Mouse (Mus musculus) kidney, postnatal 0 days (tissue): ENCODE data around the gene Olfr734. TPM values are rescaled to one million over a fixed set of nuclear protein-coding genes. Genes with fewer than 3 reads are reported as not detected.

Experiments used
- ATAC-seq: fragments of 200-750 bp; cut with Nextera tagmentation; replicated peaks from 2 replicates; pipeline ENCODE4 v1.8.0; 2017; ENCODE audit warnings: low read depth, moderate number of reproducible peaks, moderate TSS enrichment, moderate library complexity; ENCODE audit not compliant: low FRiP score
- DNase-seq: peaks from one replicate; pipeline ENCODE4 v3.0.0-alpha.2; 2016; ENCODE audit warnings: low spot score
- H3K27ac ChIP-seq: fragments of 300-500 bp; sonication (generic); 2 replicates; pipeline ENCODE4 v1.5.1; 2014; ENCODE audit warnings: mild to moderate bottlenecking
- H3K27me3 ChIP-seq: fragments of 300-500 bp; sonication (generic); 2 replicates; pipeline ENCODE4 v1.6.1; 2014; ENCODE audit warnings: low read length, mixed read lengths; ENCODE audit not compliant: insufficient read depth
- H3K36me3 ChIP-seq: fragments of 300-500 bp; sonication (generic); 2 replicates; pipeline ENCODE4 v1.6.1; 2014; ENCODE audit warnings: low read length, mixed read lengths; ENCODE audit not compliant: insufficient read depth
- H3K4me1 ChIP-seq: fragments of 300-500 bp; sonication (generic); replicated peaks from 2 replicates; pipeline ENCODE4 v1.6.1; 2014; ENCODE audit warnings: antibody characterized with exemption, low read length, mixed read lengths; ENCODE audit not compliant: insufficient read depth
- H3K4me2 ChIP-seq: fragments of 300-500 bp; sonication (generic); 2 replicates; pipeline ENCODE4 v1.6.1; 2014; ENCODE audit warnings: mild to moderate bottlenecking, low read length, moderate library complexity, mixed read lengths
- H3K4me3 ChIP-seq: fragments of 300-500 bp; sonication (generic); replicated peaks from 2 replicates; pipeline ENCODE4 v1.5.1; 2014; ENCODE audit warnings: low read depth, low read length
- H3K9ac ChIP-seq: fragments of 300-500 bp; sonication (generic); 2 replicates; pipeline ENCODE4 v1.6.1; 2014; ENCODE audit warnings: low read depth, low read length
- H3K9me3 ChIP-seq: fragments of 300-500 bp; sonication (generic); replicated peaks from 2 replicates; pipeline ENCODE4 v1.6.1; 2016; ENCODE audit warnings: low read length, inconsistent platforms, mixed read lengths
- CTCF ChIP-seq: IDR thresholded peaks from 2 replicates; pipeline ENCODE4 v1.5.1; 2016; ENCODE audit warnings: antibody characterized with exemption, low read depth, mild to moderate bottlenecking, moderate library complexity
- WGBS: fragments of 180-500 bp; shearing (Covaris S2); extraction: QIAGEN DNeasy Blood & Tissue Kit; methylation state at CpG from one replicate; pipeline ENCODE4 v1.1.7; 2014; 5-methylcytosine and 5-hydroxymethylcytosine counted together
- polyA plus RNA-seq: library from polyadenylated mRNA; unstranded; fragments of >200 nt; fragmentation: Nextera tagmentation; extraction: Ambion mirVana; gene quantifications from 2 replicates; pipeline ENCODE4 v1.2.1, GENCODE M21; 2015

The Olfr734 gene
- polyA plus RNA-seq, 1 experiment from 2014 or later = not detected

DNA sequence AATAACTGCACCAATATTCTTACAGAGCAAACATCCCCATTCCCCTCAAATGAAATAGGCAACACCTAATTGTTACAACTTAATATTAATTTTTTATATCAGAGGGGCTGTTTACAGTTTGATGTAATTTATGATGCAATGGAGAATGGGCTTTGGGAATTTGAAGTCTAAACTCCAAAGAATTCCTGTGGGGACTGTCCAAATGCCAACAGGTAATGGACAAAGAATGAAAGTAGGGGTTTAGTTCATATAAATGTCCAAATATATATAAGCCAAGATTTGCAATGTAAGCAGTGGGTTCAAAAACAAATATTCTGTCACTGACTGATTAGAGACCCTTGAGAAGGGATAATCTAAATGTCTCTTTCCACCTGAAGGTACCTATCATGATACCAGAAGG, 25.1 kb downstream of the Olfr734 start, which contains the start of gene Olfr733:
Olfr733 (minus strand) TSS at position 101 of the 400 bp plus-strand sequence.
- Histone ChIP-seq H3K36me3 (no peaks in the 10 kb centered on the region), H3K4me3 (no peak within 1 kb of the TSS), H3K4me2 (no peak within 1 kb of the TSS), H3K27ac (no peak within 1 kb of the TSS), H3K9ac (no peak within 1 kb of the TSS), H3K4me1 (no peaks in the 10 kb centered on the region), H3K9me3 (no peaks in the 10 kb centered on the region), H3K27me3 (no peaks in the 10 kb centered on the region)
- ATAC-seq = no peak
- no peak for TF ChIP-seq CTCF
- DNase-seq = no peak

DNA sequence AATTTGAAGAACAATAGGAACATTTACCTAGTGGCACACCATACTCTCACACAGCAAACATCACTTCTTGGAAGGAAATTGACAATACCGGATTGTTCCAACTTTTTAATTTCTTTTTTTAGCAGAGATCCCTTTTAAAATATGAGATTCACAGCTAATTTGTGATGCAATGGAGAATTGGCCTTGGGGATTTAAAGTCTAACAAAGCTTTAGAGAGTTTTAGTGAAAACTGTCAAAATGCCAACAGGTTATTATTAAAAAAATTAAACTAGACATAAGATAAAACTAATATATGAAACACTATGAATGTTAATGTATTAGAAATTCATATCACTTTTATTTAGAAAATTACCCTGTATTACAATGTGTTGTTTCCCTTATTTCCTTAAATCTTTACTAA, 42.5 kb downstream of the Olfr734 start, which contains the start of gene Olfr732:
Olfr732 (minus strand) TSS at position 101 of the 400 bp plus-strand sequence.
- Histone ChIP-seq H3K9ac (no peak within 1 kb of the TSS), H3K4me3 (no peak within 1 kb of the TSS), H3K4me2 (no peak within 1 kb of the TSS), H3K27ac (no peak within 1 kb of the TSS), H3K36me3 (no peaks in the 10 kb centered on the region), H3K27me3 (no peaks in the 10 kb centered on the region), H3K9me3 (no peaks in the 10 kb centered on the region), H3K4me1 (no peaks in the 10 kb centered on the region)
- ATAC-seq = no peak
- WGBS = 93% methylated on average over 1 of the region's 1 CpGs
- no peak for TF ChIP-seq CTCF
- no peak for DNase-seq

Other genes with a start within 250 kb of the Olfr734 start
- gene Olfr726, start 235.8 kb downstream of the Olfr734 start, polyA plus RNA-seq = not detected in 2 replicates
- gene Olfr727, start 203.6 kb downstream of the Olfr734 start, polyA plus RNA-seq = not detected in 2 replicates
- not detected in 2 replicates for gene Olfr728, start 184.1 kb downstream of the Olfr734 start, polyA plus RNA-seq
- gene Olfr729, start 173.9 kb downstream of the Olfr734 start, polyA plus RNA-seq = not detected in 2 replicates
- gene Olfr730, start 138.6 kb downstream of the Olfr734 start, polyA plus RNA-seq = not detected in 2 replicates
- not detected in 2 replicates for gene Olfr731, start 84.9 kb downstream of the Olfr734 start, polyA plus RNA-seq
- gene Olfr732, start 42.6 kb downstream of the Olfr734 start, polyA plus RNA-seq = not detected in 2 replicates
- gene Olfr733, start 25.2 kb downstream of the Olfr734 start, polyA plus RNA-seq = not detected in 2 replicates
- gene Olfr735, start 22.1 kb upstream of the Olfr734 start, polyA plus RNA-seq = not detected in 2 replicates
- not detected in 2 replicates for gene Tlr11, start 31.2 kb upstream of the Olfr734 start, polyA plus RNA-seq
- gene Olfr736, start 54.4 kb upstream of the Olfr734 start, polyA plus RNA-seq = not detected in 2 replicates
- not detected in 2 replicates for gene Olfr738, start 80.8 kb upstream of the Olfr734 start, polyA plus RNA-seq
- gene Olfr739, start 91.9 kb upstream of the Olfr734 start, polyA plus RNA-seq = not detected in 2 replicates
- not detected in 2 replicates for gene Olfr740, start 118.8 kb upstream of the Olfr734 start, polyA plus RNA-seq
- not detected in 2 replicates for gene Olfr741, start 146.0 kb upstream of the Olfr734 start, polyA plus RNA-seq
- not detected in 2 replicates for gene Olfr742, start 176.8 kb upstream of the Olfr734 start, polyA plus RNA-seq
- gene Olfr743, start 195.1 kb upstream of the Olfr734 start, polyA plus RNA-seq = not detected in 2 replicates